Mouse (Mus musculus): ENCODE measurements around the gene Ptpn14. TPM values are rescaled to one million over a fixed set of nuclear protein-coding genes. Genes with fewer than 3 reads are reported as not detected.
A peak's percentile ranks its signal among the peaks of the same experiment; 100 is the strongest.

Ptpn14 gene
- polyA plus RNA-seq, 1 experiment from 2014 or later: 4.6 TPM

GRCm38 (mm10) chr1:189729141-189729815 lies 1.2 kb downstream of the Ptpn14 start:
- H3K27me3 ChIP-seq (ENCODE audit: low read depth, poor library complexity, severe bottlenecking): peaks cover 51% of the 10 kb centered on the region
- peak overlapping the region; percentile 73 for H3K4me3 ChIP-seq
- no peak overlapping the region for H3K27ac ChIP-seq (replicated peaks)
- no peak for DNase-seq (ENCODE audit: low spot score)
- peaks cover 59% of the 10 kb centered on the region for H3K4me1 ChIP-seq
- 5% methylated on average over 17 of the region's 17 CpGs for WGBS
- no peaks in the 10 kb centered on the region for H3K36me3 ChIP-seq
- no peaks in the 10 kb centered on the region for H3K9me3 ChIP-seq (replicated peaks)

- no peak overlapping the region for H3K27ac ChIP-seq (replicated peaks)
- no peak for DNase-seq (ENCODE audit: low spot score)
- no peaks in the 10 kb centered on the region for H3K9me3 ChIP-seq (replicated peaks)
- peaks cover 41% of the 10 kb centered on the region for H3K27me3 ChIP-seq (ENCODE audit: low read depth, poor library complexity, severe bottlenecking)
- 84% methylated on average over 10 of the region's 10 CpGs for WGBS
- peaks cover 52% of the 10 kb centered on the region for H3K4me1 ChIP-seq
- H3K4me3 ChIP-seq: no peak overlapping the region
- H3K36me3 ChIP-seq: no peaks in the 10 kb centered on the region
Measured at GRCm38 (mm10) chr1:189731697-189732096, 3.6 kb downstream of the Ptpn14 start.

- no peak for DNase-seq (ENCODE audit: low spot score)
- Histone ChIP-seq H3K27ac (replicated peaks) (no peak overlapping the region), H3K27me3 (ENCODE audit: low read depth, poor library complexity, severe bottlenecking) (peaks cover 36% of the 10 kb centered on the region), H3K4me3 (no peak overlapping the region), H3K4me1 (peaks cover 47% of the 10 kb centered on the region), H3K9me3 (replicated peaks) (no peaks in the 10 kb centered on the region), H3K36me3 (no peaks in the 10 kb centered on the region)
- WGBS: 86% methylated on average over 8 of the region's 8 CpGs
Measured at GRCm38 (mm10) chr1:189732156-189732555, 4.1 kb downstream of the Ptpn14 start.

GRCm38 (mm10) chr1:189740075-189740474 lies 12.0 kb downstream of the Ptpn14 start:
- H3K36me3 ChIP-seq: no peaks in the 10 kb centered on the region
- H3K27me3 ChIP-seq (ENCODE audit: low read depth, poor library complexity, severe bottlenecking): no peaks in the 10 kb centered on the region
- DNase-seq (ENCODE audit: low spot score): no peak
- no peak overlapping the region for H3K4me3 ChIP-seq
- no peak overlapping the region for H3K27ac ChIP-seq (replicated peaks)
- 93% methylated on average over 7 of the region's 7 CpGs for WGBS
- H3K4me1 ChIP-seq: peaks cover 9% of the 10 kb centered on the region
- H3K9me3 ChIP-seq (replicated peaks): no peaks in the 10 kb centered on the region

GRCm38 (mm10) chr1:189742041-189742440 lies 14.0 kb downstream of the Ptpn14 start:
- WGBS: 93% methylated on average over 5 of the region's 5 CpGs
- Histone ChIP-seq H3K36me3 (no peaks in the 10 kb centered on the region), H3K27me3 (ENCODE audit: low read depth, poor library complexity, severe bottlenecking) (no peaks in the 10 kb centered on the region), H3K4me3 (no peak overlapping the region), H3K9me3 (replicated peaks) (no peaks in the 10 kb centered on the region), H3K27ac (replicated peaks) (no peak overlapping the region), H3K4me1 (peaks cover 12% of the 10 kb centered on the region)
- DNase-seq (ENCODE audit: low spot score): no peak

- Histone ChIP-seq H3K27ac (replicated peaks) (no peak overlapping the region), H3K27me3 (ENCODE audit: low read depth, poor library complexity, severe bottlenecking) (no peaks in the 10 kb centered on the region), H3K4me3 (no peak overlapping the region), H3K36me3 (no peaks in the 10 kb centered on the region), H3K4me1 (peaks cover 11% of the 10 kb centered on the region), H3K9me3 (replicated peaks) (no peaks in the 10 kb centered on the region)
- DNase-seq (ENCODE audit: low spot score): no peak
- 93% methylated on average over 5 of the region's 5 CpGs for WGBS
Measured at GRCm38 (mm10) chr1:189743136-189743535, 15.1 kb downstream of the Ptpn14 start.

- Histone ChIP-seq H3K36me3 (0 out of 2 replicates have a peak, but pooled peaks cover 6% of the 10 kb centered on the region), H3K4me3 (no peak overlapping the region), H3K9me3 (replicated peaks) (no peaks in the 10 kb centered on the region), H3K27me3 (ENCODE audit: low read depth, poor library complexity, severe bottlenecking) (no peaks in the 10 kb centered on the region), H3K27ac (replicated peaks) (peak overlapping the region; percentile 55), H3K4me1 (peaks cover 7% of the 10 kb centered on the region)
- WGBS: 69% methylated on average over 4 of the region's 4 CpGs
- no peak for DNase-seq (ENCODE audit: low spot score)
Measured at GRCm38 (mm10) chr1:189744914-189745710, 17.0 kb downstream of the Ptpn14 start.

GRCm38 (mm10) chr1:189746520-189746919 lies 18.5 kb downstream of the Ptpn14 start:
- 0 out of 2 replicates have a peak, but pooled peaks cover 6% of the 10 kb centered on the region for H3K36me3 ChIP-seq
- H3K9me3 ChIP-seq (replicated peaks): no peaks in the 10 kb centered on the region
- DNase-seq (ENCODE audit: low spot score): no peak
- 87% methylated on average over 4 of the region's 4 CpGs for WGBS
- peaks cover 7% of the 10 kb centered on the region for H3K4me1 ChIP-seq
- no peak overlapping the region for H3K4me3 ChIP-seq
- H3K27ac ChIP-seq (replicated peaks): no peak overlapping the region
- H3K27me3 ChIP-seq (ENCODE audit: low read depth, poor library complexity, severe bottlenecking): no peaks in the 10 kb centered on the region

- no peaks in the 10 kb centered on the region for H3K9me3 ChIP-seq (replicated peaks)
- DNase-seq (ENCODE audit: low spot score): no peak
- H3K27ac ChIP-seq (replicated peaks): no peak overlapping the region
- no peak overlapping the region for H3K4me3 ChIP-seq
- H3K27me3 ChIP-seq (ENCODE audit: low read depth, poor library complexity, severe bottlenecking): no peaks in the 10 kb centered on the region
- WGBS: 96% methylated on average over 4 of the region's 4 CpGs
- H3K4me1 ChIP-seq: peaks cover 17% of the 10 kb centered on the region
- H3K36me3 ChIP-seq: 0 out of 2 replicates have a peak, but pooled peaks cover 6% of the 10 kb centered on the region
Measured at GRCm38 (mm10) chr1:189749789-189750188, 21.7 kb downstream of the Ptpn14 start.

GRCm38 (mm10) chr1:189750233-189750632 lies 22.2 kb downstream of the Ptpn14 start:
- Histone ChIP-seq H3K27ac (replicated peaks) (no peak overlapping the region), H3K27me3 (ENCODE audit: low read depth, poor library complexity, severe bottlenecking) (no peaks in the 10 kb centered on the region), H3K36me3 (0 out of 2 replicates have a peak, but pooled peaks cover 6% of the 10 kb centered on the region), H3K4me1 (peaks cover 17% of the 10 kb centered on the region), H3K4me3 (no peak overlapping the region), H3K9me3 (replicated peaks) (no peaks in the 10 kb centered on the region)
- no peak for DNase-seq (ENCODE audit: low spot score)
- WGBS: 93% methylated on average over 5 of the region's 5 CpGs

GRCm38 (mm10) chr1:189752245-189752644 lies 24.2 kb downstream of the Ptpn14 start:
- DNase-seq (ENCODE audit: low spot score): no peak
- H3K36me3 ChIP-seq: 0 out of 2 replicates have a peak, but pooled peaks cover 6% of the 10 kb centered on the region
- H3K27me3 ChIP-seq (ENCODE audit: low read depth, poor library complexity, severe bottlenecking): no peaks in the 10 kb centered on the region
- peaks cover 34% of the 10 kb centered on the region for H3K4me1 ChIP-seq
- no peak overlapping the region for H3K4me3 ChIP-seq
- H3K27ac ChIP-seq (replicated peaks): no peak overlapping the region
- WGBS: 86% methylated on average over 6 of the region's 6 CpGs
- H3K9me3 ChIP-seq (replicated peaks): no peaks in the 10 kb centered on the region

- no peaks in the 10 kb centered on the region for H3K9me3 ChIP-seq (replicated peaks)
- no peaks in the 10 kb centered on the region for H3K27me3 ChIP-seq (ENCODE audit: low read depth, poor library complexity, severe bottlenecking)
- peaks cover 36% of the 10 kb centered on the region for H3K4me1 ChIP-seq
- WGBS: 48% methylated on average over 8 of the region's 8 CpGs
- H3K36me3 ChIP-seq: no peaks in the 10 kb centered on the region
- no peak overlapping the region for H3K4me3 ChIP-seq
- H3K27ac ChIP-seq (replicated peaks): peak overlapping the region; percentile 46; the same call in 1 of the 2 replicates
- DNase-seq (ENCODE audit: low spot score): no peak
Measured at GRCm38 (mm10) chr1:189755072-189755471, 27.0 kb downstream of the Ptpn14 start.

Measured in midbrain, embryonic 10.5 days (tissue).